Mouse (Mus musculus) urinary bladder, postnatal 14 days (tissue): Measurements from ENCODE around the gene Olfr1279.
"Not testable (repeated sequence)": the region's sequence is repeated elsewhere in the genome, so short reads cannot be mapped to it uniquely, and the experiment has no call there.

ENCODE experiments used
- DNase-seq: peaks from one replicate; pipeline ENCODE4 v3.0.0; 2021; ENCODE audit warnings: low spot score

Gene Olfr1279

DNA sequence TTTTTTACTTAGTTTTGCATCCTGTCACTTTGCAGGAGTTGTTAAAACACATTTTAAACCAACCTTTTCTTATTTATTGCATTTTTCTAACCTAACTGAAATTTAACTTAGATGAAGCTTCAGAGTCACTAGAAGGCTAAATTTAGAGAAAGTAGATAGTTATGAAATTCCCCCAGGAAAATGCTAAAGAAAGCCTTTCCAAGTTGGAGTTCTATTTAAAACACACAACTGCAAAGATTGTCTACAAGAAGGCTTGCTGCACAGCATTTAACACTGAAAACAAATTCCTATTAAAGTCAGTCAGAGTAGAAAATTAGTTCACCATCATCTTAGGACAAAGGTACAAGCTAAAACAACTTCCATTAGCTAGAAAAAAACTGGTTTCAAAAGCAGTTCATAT lies at the start of gene Olfr1279:
TSS of gene Olfr1279 (plus strand) at position 262 of the 400 bp plus-strand sequence.
- no peak for DNase-seq

DNA sequence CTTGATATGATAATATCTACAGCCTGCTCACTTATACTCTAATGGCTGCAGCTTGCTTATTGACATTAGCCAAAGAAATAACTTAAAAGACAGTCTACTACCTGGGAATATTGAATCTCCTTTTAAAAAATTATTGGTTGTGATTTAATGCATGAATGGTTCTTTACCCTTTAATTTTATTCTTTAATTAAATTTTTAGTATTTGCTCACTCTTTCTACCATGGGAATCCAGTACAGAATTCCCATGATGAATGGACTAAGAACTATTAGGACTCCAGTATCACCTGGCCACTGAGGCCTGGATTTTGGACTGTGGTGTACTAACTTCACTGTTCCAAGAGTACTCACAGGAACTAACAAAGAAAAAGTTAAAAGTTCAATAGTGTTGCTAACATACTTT lies 46.2 kb upstream of the Olfr1279 start, which contains the start of gene Olfr1276:
TSS of gene Olfr1276 (plus strand) at position 301 of the 400 bp plus-strand sequence.
- no peak for DNase-seq

DNA sequence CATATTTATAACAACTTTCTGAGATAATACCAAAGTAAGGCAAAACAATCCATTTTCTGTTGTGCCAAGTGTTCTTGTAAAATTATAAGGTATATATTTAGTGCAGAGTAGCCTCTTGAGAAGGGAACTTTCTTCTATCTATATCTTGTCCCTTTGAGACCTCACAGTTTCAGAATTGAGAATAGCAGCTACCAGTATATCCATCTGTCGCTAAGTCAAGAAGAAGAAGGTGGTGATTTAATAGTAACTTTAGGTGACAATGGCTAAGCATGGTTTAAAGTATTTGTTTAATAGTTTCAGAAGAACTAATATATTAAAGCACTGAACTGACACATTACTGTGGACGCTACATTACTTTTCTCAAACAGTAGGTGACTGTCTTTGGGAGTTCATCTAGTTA lies 26.4 kb upstream of the Olfr1279 start, which contains the start of gene Olfr1277:
TSS of gene Olfr1277 (minus strand) at position 101 of the 400 bp plus-strand sequence.
- no peak for DNase-seq

DNA sequence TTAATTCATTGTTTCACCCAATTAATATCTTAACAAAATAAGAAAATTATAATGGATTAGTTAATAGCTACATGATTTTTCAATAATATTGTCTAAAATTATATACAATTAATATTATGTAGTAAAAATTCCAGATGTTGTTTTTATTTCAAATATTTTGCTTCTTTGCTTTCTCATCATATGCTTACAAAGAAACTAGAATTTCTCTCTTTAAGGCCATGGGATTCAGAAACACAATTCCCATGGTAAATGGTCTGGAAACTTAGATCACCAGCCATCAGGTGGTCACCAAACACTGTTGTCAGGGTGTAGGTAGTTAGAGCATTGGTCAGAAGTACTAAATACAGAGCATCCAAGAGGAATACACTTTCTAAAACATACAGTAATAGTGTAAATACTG lies 10.6 kb upstream of the Olfr1279 start, which contains the start of gene Olfr1278:
TSS of gene Olfr1278 (plus strand) at position 301 of the 400 bp plus-strand sequence.
- no peak for DNase-seq

DNA sequence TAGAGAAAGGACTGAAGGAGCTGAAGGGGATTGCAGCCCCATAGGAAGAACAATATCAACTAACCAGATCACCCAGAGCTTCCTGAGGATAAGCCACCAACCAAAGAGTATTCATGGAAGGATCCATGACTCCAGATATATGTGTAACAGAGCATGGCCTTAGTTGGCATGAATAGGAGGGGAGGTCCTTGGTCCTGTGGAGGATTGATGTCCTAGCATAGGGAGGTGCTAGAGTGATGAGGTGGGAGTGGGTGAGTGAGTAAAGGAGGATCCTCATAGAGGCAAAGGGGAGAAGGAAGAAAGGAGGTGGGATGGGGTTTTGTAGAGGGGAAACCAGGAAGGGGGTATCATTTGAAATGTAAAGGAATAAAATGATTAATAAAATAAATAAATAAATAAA lies 1.9 kb upstream of the Olfr1279 start:
- no peak for DNase-seq

DNA sequence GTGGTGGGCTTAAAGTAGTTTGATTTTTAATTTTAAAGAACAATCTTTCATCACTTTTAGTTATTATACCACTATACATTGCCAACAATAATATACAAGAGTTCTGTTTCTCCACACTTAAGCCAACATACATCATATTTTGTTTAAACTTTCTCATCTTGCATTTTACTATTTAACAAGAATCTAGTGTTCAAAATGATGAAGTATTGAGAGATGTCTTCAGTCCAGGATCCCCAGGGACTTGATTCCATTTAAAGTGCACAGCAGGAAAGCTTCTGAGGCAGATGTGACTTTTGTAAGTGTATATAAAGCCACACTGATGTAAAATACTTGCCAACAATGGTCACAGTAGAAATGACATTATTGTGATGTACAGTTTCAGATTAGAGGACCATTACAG lies 13.3 kb downstream of the Olfr1279 start, which contains the start of gene Olfr1280:
TSS of gene Olfr1280 (plus strand) at position 301 of the 400 bp plus-strand sequence.
- no peak for DNase-seq

DNA sequence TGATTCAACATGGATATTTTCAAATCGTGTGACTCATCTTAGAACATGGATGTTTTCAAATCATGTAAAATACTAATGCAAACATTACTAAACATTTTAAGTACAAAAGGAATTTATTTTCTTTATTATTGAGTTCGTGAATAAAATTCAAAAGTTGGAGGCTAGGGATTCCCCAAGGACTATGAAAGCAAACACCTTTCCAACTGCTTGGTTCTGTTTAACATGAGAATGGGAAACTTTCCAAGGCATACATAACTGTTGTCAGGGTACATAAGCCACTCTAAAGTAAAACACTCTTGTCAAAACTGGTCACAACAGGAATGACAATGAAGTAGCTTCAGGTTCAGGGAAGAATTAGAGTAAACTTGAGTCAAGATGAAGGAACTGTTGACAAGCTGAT lies 25.8 kb downstream of the Olfr1279 start, which contains the start of gene Olfr1281:
TSS of gene Olfr1281 (plus strand) at position 301 of the 400 bp plus-strand sequence.
- DNase-seq: no peak

DNA sequence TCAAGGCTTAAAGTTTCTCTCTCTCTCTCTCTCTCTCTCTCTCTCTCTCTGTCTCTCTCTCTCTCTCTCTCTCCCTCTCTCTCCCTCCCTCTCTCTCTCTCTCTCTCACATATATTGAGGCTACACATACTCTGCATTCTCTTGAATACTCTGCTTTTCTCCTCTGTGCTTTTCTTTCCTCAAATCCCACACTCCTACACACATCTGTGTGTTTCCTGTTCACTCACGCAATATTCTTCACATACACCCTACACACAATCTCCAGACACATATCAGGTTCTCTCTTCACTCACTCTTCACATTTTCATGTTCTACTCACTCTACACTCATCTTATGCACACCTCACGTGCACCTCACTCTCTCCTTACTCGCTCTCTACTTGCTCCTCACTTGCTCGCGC lies 33.3 kb downstream of the Olfr1279 start:
- not testable (repeated sequence) for DNase-seq

DNA sequence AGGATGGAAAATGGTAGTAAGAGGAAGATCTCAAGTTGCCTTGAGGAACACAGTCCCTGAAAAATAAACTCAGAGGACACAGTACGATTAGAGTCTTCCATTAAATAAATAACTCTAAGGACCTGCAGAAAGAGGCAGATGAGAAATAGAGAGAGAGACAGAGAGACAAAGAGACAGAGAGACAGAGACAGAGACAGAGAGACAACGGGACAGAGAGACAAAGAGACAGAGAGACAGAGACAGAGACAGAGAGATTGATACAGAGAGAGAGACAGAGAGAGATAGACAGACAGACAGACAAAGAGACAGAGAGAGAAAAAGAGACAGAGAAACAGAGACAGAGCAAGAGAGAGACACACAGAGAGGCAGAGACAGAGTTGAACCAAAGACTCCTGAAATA lies 35.5 kb downstream of the Olfr1279 start, which contains the start of gene Olfr1282:
TSS of gene Olfr1282 (minus strand) at position 101 of the 400 bp plus-strand sequence.
- DNase-seq: no peak
